Mouse (Mus musculus): ENCODE results near the gene Cym.

Cym gene

GRCm38 (mm10) chr3:107221608-107222007 lies at the start of gene Cym:
Cym (minus strand) TSS chr3:107221732.
- no peak for DNase-seq (ENCODE audit: low read depth, low spot score)

GRCm38 (mm10) chr3:107266814-107267345 lies 45.3 kb upstream of the Cym start:
- no peak for DNase-seq (ENCODE audit: low read depth, low spot score)

GRCm38 (mm10) chr3:107261851-107262165 lies 40.3 kb upstream of the Cym start:
- no peak for DNase-seq (ENCODE audit: low read depth, low spot score)

- no peak for DNase-seq (ENCODE audit: low read depth, low spot score)
These were observed 39.7 kb upstream of the Cym start for GRCm38 (mm10) chr3:107260956-107261850.

GRCm38 (mm10) chr3:107257924-107258323 lies 36.4 kb upstream of the Cym start:
- no peak for DNase-seq (ENCODE audit: low read depth, low spot score)

GRCm38 (mm10) chr3:107256724-107257123 lies 35.2 kb upstream of the Cym start:
- no peak for DNase-seq (ENCODE audit: low read depth, low spot score)

GRCm38 (mm10) chr3:107255992-107256391 lies 34.5 kb upstream of the Cym start:
- no peak for DNase-seq (ENCODE audit: low read depth, low spot score)

- DNase-seq (ENCODE audit: low read depth, low spot score): no peak
These were observed 32.4 kb upstream of the Cym start for GRCm38 (mm10) chr3:107253925-107254324.

- DNase-seq (ENCODE audit: low read depth, low spot score): no peak
These were observed 30.5 kb upstream of the Cym start for GRCm38 (mm10) chr3:107252035-107252434.

- DNase-seq (ENCODE audit: low read depth, low spot score): no peak
These were observed 28.8 kb upstream of the Cym start for GRCm38 (mm10) chr3:107250320-107250719.

GRCm38 (mm10) chr3:107249042-107249441 lies 27.5 kb upstream of the Cym start:
- no peak for DNase-seq (ENCODE audit: low read depth, low spot score)

- DNase-seq (ENCODE audit: low read depth, low spot score): no peak
These were observed 25.3 kb upstream of the Cym start for GRCm38 (mm10) chr3:107246876-107247275.

GRCm38 (mm10) chr3:107241389-107242094 lies 20.0 kb upstream of the Cym start:
- peak; percentile 15 for DNase-seq (ENCODE audit: low read depth, low spot score)

GRCm38 (mm10) chr3:107239607-107240006 lies 18.1 kb upstream of the Cym start, which contains the start of gene Prok1:
Prok1 (minus strand) TSS chr3:107239707.
- no peak for DNase-seq (ENCODE audit: low read depth, low spot score)

- no peak for DNase-seq (ENCODE audit: low read depth, low spot score)
These were observed 17.0 kb upstream of the Cym start for GRCm38 (mm10) chr3:107238471-107238980.

GRCm38 (mm10) chr3:107238051-107238450 lies 16.5 kb upstream of the Cym start:
- no peak for DNase-seq (ENCODE audit: low read depth, low spot score)

- no peak for DNase-seq (ENCODE audit: low read depth, low spot score)
These were observed 12.4 kb upstream of the Cym start for GRCm38 (mm10) chr3:107233945-107234344.

GRCm38 (mm10) chr3:107233351-107233813 lies 11.8 kb upstream of the Cym start:
- DNase-seq (ENCODE audit: low read depth, low spot score): peak; percentile 84

- DNase-seq (ENCODE audit: low read depth, low spot score): no peak
These were observed 9.7 kb upstream of the Cym start for GRCm38 (mm10) chr3:107231202-107231601.

- DNase-seq (ENCODE audit: low read depth, low spot score): no peak
These were observed 9.0 kb upstream of the Cym start, which contains the start of gene A630076J17Rik for GRCm38 (mm10) chr3:107230527-107230926. A630076J17Rik (plus strand) TSS chr3:107230614.

- no peak for DNase-seq (ENCODE audit: low read depth, low spot score)
These were observed 8.3 kb upstream of the Cym start for GRCm38 (mm10) chr3:107229822-107230221.

- no peak for DNase-seq (ENCODE audit: low read depth, low spot score)
These were observed 7.7 kb upstream of the Cym start for GRCm38 (mm10) chr3:107229221-107229620.

All from ZHBTc4 (cell line).